Mouse (Mus musculus): ENCODE results near the gene March1. TPM values are rescaled to one million over a fixed set of nuclear protein-coding genes. Genes with fewer than 3 reads are reported as not detected.

The March1 gene
- 10 to 100 TPM; 61.0 to 69.8 TPM for total RNA-seq (2023)

GRCm38 (mm10) chr8:65617871-65618751 is at the start of gene March1:
March1 (plus strand) TSS chr8:65617900.

GRCm38 (mm10) chr8:66486084-66486763 is 868.5 kb downstream of the March1 start, which contains the start of gene Tma16:
Tma16 (minus strand) TSS chr8:66486530.

GRCm38 (mm10) chr8:66511537-66511936 is 893.8 kb downstream of the March1 start, which contains the start of gene Tktl2:
Tktl2 (plus strand) TSS chr8:66511756.

All from neutrophil, adult 59 days (primary cell).